Mouse (Mus musculus) embryonic fibroblast, embryonic 13.5 days (primary cell): ENCODE measurements around the gene Msi2.

Experiments used
- CTCF ChIP-seq: IDR thresholded peaks from 2 replicates; pipeline ENCODE4 v1.5.1; 2011; ENCODE audit warnings: mild to moderate bottlenecking, control low read depth, low read length, moderate library complexity, borderline replicate concordance; ENCODE audit not compliant: insufficient read depth
- POLR2A ChIP-seq: IDR thresholded peaks from 2 replicates; pipeline ENCODE4 v1.6.1; 2011; ENCODE audit warnings: low read depth, mild to moderate bottlenecking, control low read depth, low read length, moderate library complexity

DNA sequence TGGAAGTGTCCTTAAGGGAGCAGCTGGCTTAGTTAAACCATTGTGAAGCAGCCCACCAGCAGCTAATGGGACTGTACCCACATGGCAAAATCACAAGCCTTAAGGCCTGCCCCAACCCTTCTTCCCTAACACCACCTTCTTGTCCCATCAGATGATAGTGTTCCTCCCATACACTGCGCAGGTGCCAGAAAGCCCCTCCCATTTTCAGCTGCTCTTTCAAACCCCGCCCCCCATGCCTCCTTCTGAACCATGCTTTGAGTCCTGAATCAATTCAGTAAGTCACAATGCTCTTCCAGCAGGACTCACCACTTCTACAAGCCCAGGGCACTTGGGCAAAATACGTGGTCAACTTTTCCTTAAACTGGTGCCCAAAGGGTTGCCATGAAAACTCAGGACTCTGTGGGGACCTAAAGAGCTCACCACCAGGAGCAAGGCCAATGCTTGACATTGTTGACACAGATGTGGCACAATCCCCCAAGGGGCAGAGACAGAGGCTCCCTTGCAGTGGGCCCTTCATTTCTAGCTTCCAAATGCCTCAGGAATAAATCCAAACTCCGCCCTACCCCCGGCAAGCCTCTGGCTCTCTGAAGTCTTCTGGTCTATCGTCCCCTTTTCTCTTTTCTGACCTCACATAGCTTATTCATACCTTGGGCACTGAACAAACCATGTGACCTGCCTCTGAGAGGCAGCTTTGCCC is 169.3 kb downstream of the Msi2 start:
- TF ChIP-seq CTCF = no peak
- no peak for TF ChIP-seq POLR2A
